Mouse (Mus musculus): ENCODE measurements around the gene Gipc2.

The Gipc2 gene

GRCm38 (mm10) chr3:152152483-152152804 is 13.6 kb downstream of the Gipc2 start:
- no peak for DNase-seq

- peak; percentile 86 for DNase-seq
Measured at GRCm38 (mm10) chr3:152151725-152152482, 14.1 kb downstream of the Gipc2 start.

GRCm38 (mm10) chr3:152149863-152150262 is 16.2 kb downstream of the Gipc2 start:
- DNase-seq, result peak; percentile 88

GRCm38 (mm10) chr3:152149449-152149848 is 16.6 kb downstream of the Gipc2 start:
- no peak for DNase-seq

GRCm38 (mm10) chr3:152147085-152147831 is 18.8 kb downstream of the Gipc2 start:
- DNase-seq, result peak; percentile 92

- DNase-seq, result peak; percentile 99
Measured at GRCm38 (mm10) chr3:152145186-152145585, 20.8 kb downstream of the Gipc2 start.

GRCm38 (mm10) chr3:152142989-152143695 is 22.9 kb downstream of the Gipc2 start:
- peak; percentile 86 for DNase-seq

GRCm38 (mm10) chr3:152142146-152142545 is 23.9 kb downstream of the Gipc2 start:
- peak; percentile 52 for DNase-seq

GRCm38 (mm10) chr3:152139308-152139707 is 26.7 kb downstream of the Gipc2 start:
- peak; percentile 53 for DNase-seq

- peak; percentile 64 for DNase-seq
Measured at GRCm38 (mm10) chr3:152136106-152136505, 29.9 kb downstream of the Gipc2 start.

GRCm38 (mm10) chr3:152133621-152134020 is 32.4 kb downstream of the Gipc2 start:
- DNase-seq, result peak; percentile 98

GRCm38 (mm10) chr3:152130963-152131362 is 35.1 kb downstream of the Gipc2 start:
- peak; percentile 43 for DNase-seq

- peak; percentile 69 for DNase-seq
Measured at GRCm38 (mm10) chr3:152129426-152129825, 36.6 kb downstream of the Gipc2 start.

GRCm38 (mm10) chr3:152128631-152129030 is 37.4 kb downstream of the Gipc2 start:
- peak; percentile 51 for DNase-seq

- peak; percentile 76 for DNase-seq
Measured at GRCm38 (mm10) chr3:152127144-152127543, 38.9 kb downstream of the Gipc2 start.

- peak; percentile 96 for DNase-seq
Measured at GRCm38 (mm10) chr3:152122720-152123119, 43.3 kb downstream of the Gipc2 start.

- DNase-seq, result peak; percentile 98
Measured at GRCm38 (mm10) chr3:152122101-152122500, 43.9 kb downstream of the Gipc2 start.

- peak; percentile 61 for DNase-seq
Measured at GRCm38 (mm10) chr3:152121169-152122009, 44.6 kb downstream of the Gipc2 start.

- DNase-seq, result no peak
Measured at GRCm38 (mm10) chr3:152119987-152120386, 46.0 kb downstream of the Gipc2 start.

- DNase-seq, result peak; percentile 70
Measured at GRCm38 (mm10) chr3:152117941-152118340, 48.1 kb downstream of the Gipc2 start.

GRCm38 (mm10) chr3:152116140-152116539 is 49.9 kb downstream of the Gipc2 start:
- peak; percentile 79 for DNase-seq

GRCm38 (mm10) chr3:152114786-152115185 is 51.2 kb downstream of the Gipc2 start:
- DNase-seq, result peak; percentile 99

- peak; percentile 89 for DNase-seq
Measured at GRCm38 (mm10) chr3:152114222-152114621, 51.8 kb downstream of the Gipc2 start.

All from heart, adult 11 months (tissue).